Mouse (Mus musculus): ENCODE measurements around the gene Ap3d1. TPM values are rescaled to one million over a fixed set of nuclear protein-coding genes. Genes with fewer than 3 reads are reported as not detected.
A peak's percentile ranks its signal among the peaks of the same experiment; 100 is the strongest.

Ap3d1 gene
- polyA plus RNA-seq, 1 experiment from 2014 or later, result 85.1 TPM

GRCm38 (mm10) chr10:80763502-80763901 lies 21.4 kb upstream of the Ap3d1 start:
- Histone ChIP-seq H3K4me3 (ENCODE audit: low read depth, low read length) (no peak overlapping the region), H3K27me3 (ENCODE audit: control insufficient read depth, insufficient read depth, low read length) (no peaks in the 10 kb centered on the region), H3K9me3 (ENCODE audit: control insufficient read depth, low read length) (no peaks in the 10 kb centered on the region), H3K36me3 (ENCODE audit: control insufficient read depth, insufficient read depth, low read length) (no peaks in the 10 kb centered on the region), H3K4me2 (replicated peaks; ENCODE audit: low read depth, low read length) (no peak overlapping the region), H3K9ac (ENCODE audit: low read depth, low read length) (no peak overlapping the region), H3K4me1 (replicated peaks; ENCODE audit: control insufficient read depth, insufficient read depth, low read length) (no peaks in the 10 kb centered on the region), H3K27ac (ENCODE audit: low read depth, low read length) (no peak overlapping the region)
- 100% methylated on average over 2 of the region's 2 CpGs for WGBS
- ATAC-seq (ENCODE audit: low FRiP score) (no peak), DNase-seq (ENCODE audit: low spot score) (no peak)

- peaks cover 6% of the 10 kb centered on the region; the same call in 1 of the 2 replicates for H3K4me1 ChIP-seq (replicated peaks; ENCODE audit: control insufficient read depth, insufficient read depth, low read length)
Observed at GRCm38 (mm10) chr10:80761821-80762220, 19.8 kb upstream of the Ap3d1 start.

GRCm38 (mm10) chr10:80760596-80761524 lies 18.8 kb upstream of the Ap3d1 start:
- H3K9me3 ChIP-seq (ENCODE audit: control insufficient read depth, low read length), result no peaks in the 10 kb centered on the region
- no peak overlapping the region for H3K4me3 ChIP-seq (ENCODE audit: low read depth, low read length)
- ATAC-seq (ENCODE audit: low FRiP score), result no peak
- H3K27me3 ChIP-seq (ENCODE audit: control insufficient read depth, insufficient read depth, low read length), result no peaks in the 10 kb centered on the region
- H3K9ac ChIP-seq (ENCODE audit: low read depth, low read length), result no peak overlapping the region
- no peak overlapping the region for H3K27ac ChIP-seq (ENCODE audit: low read depth, low read length)
- H3K4me2 ChIP-seq (replicated peaks; ENCODE audit: low read depth, low read length), result no peak overlapping the region
- H3K4me1 ChIP-seq (replicated peaks; ENCODE audit: control insufficient read depth, insufficient read depth, low read length), result peaks cover 11% of the 10 kb centered on the region; the same call in 1 of the 2 replicates
- 88% methylated on average over 4 of the region's 4 CpGs for WGBS
- DNase-seq (ENCODE audit: low spot score), result no peak
- no peaks in the 10 kb centered on the region for H3K36me3 ChIP-seq (ENCODE audit: control insufficient read depth, insufficient read depth, low read length)

More at GRCm38 (mm10) chr10:80761821-80762220, 19.8 kb upstream of the Ap3d1 start:
- Histone ChIP-seq H3K9ac (ENCODE audit: low read depth, low read length) (no peak overlapping the region), H3K36me3 (ENCODE audit: control insufficient read depth, insufficient read depth, low read length) (no peaks in the 10 kb centered on the region), H3K4me3 (ENCODE audit: low read depth, low read length) (no peak overlapping the region), H3K9me3 (ENCODE audit: control insufficient read depth, low read length) (no peaks in the 10 kb centered on the region), H3K27ac (ENCODE audit: low read depth, low read length) (no peak overlapping the region), H3K4me2 (replicated peaks; ENCODE audit: low read depth, low read length) (no peak overlapping the region), H3K27me3 (ENCODE audit: control insufficient read depth, insufficient read depth, low read length) (no peaks in the 10 kb centered on the region)
- no peak for DNase-seq (ENCODE audit: low spot score)
- WGBS, result 71% methylated on average over 3 of the region's 3 CpGs
- ATAC-seq (ENCODE audit: low FRiP score), result no peak

GRCm38 (mm10) chr10:80758651-80759050 lies 16.6 kb upstream of the Ap3d1 start:
- Histone ChIP-seq H3K9ac (ENCODE audit: low read depth, low read length) (no peak overlapping the region), H3K9me3 (ENCODE audit: control insufficient read depth, low read length) (no peaks in the 10 kb centered on the region), H3K36me3 (ENCODE audit: control insufficient read depth, insufficient read depth, low read length) (no peaks in the 10 kb centered on the region), H3K27ac (ENCODE audit: low read depth, low read length) (no peak overlapping the region), H3K4me1 (replicated peaks; ENCODE audit: control insufficient read depth, insufficient read depth, low read length) (peaks cover 11% of the 10 kb centered on the region; the same call in 1 of the 2 replicates), H3K4me2 (replicated peaks; ENCODE audit: low read depth, low read length) (no peak overlapping the region), H3K27me3 (ENCODE audit: control insufficient read depth, insufficient read depth, low read length) (no peaks in the 10 kb centered on the region), H3K4me3 (ENCODE audit: low read depth, low read length) (no peak overlapping the region)
- 91% methylated on average over 7 of the region's 7 CpGs for WGBS
- DNase-seq (ENCODE audit: low spot score) (no peak), ATAC-seq (ENCODE audit: low FRiP score) (no peak)

- no peak for ATAC-seq (ENCODE audit: low FRiP score)
- Histone ChIP-seq H3K4me1 (replicated peaks; ENCODE audit: control insufficient read depth, insufficient read depth, low read length) (peaks cover 11% of the 10 kb centered on the region; the same call in 1 of the 2 replicates), H3K9me3 (ENCODE audit: control insufficient read depth, low read length) (no peaks in the 10 kb centered on the region), H3K27ac (ENCODE audit: low read depth, low read length) (no peak overlapping the region), H3K27me3 (ENCODE audit: control insufficient read depth, insufficient read depth, low read length) (no peaks in the 10 kb centered on the region), H3K4me2 (replicated peaks; ENCODE audit: low read depth, low read length) (no peak overlapping the region), H3K9ac (ENCODE audit: low read depth, low read length) (no peak overlapping the region), H3K36me3 (ENCODE audit: control insufficient read depth, insufficient read depth, low read length) (no peaks in the 10 kb centered on the region), H3K4me3 (ENCODE audit: low read depth, low read length) (no peak overlapping the region)
- DNase-seq (ENCODE audit: low spot score), result peak; percentile 53
- WGBS, result 42% methylated on average over 5 of the region's 5 CpGs
Observed at GRCm38 (mm10) chr10:80757717-80758116, 15.7 kb upstream of the Ap3d1 start.

GRCm38 (mm10) chr10:80756967-80757366 lies 14.9 kb upstream of the Ap3d1 start:
- Histone ChIP-seq H3K9me3 (ENCODE audit: control insufficient read depth, low read length) (no peaks in the 10 kb centered on the region), H3K4me2 (replicated peaks; ENCODE audit: low read depth, low read length) (peak overlapping the region; percentile 97; the same call in 1 of the 2 replicates), H3K36me3 (ENCODE audit: control insufficient read depth, insufficient read depth, low read length) (no peaks in the 10 kb centered on the region), H3K27ac (ENCODE audit: low read depth, low read length) (no peak overlapping the region), H3K27me3 (ENCODE audit: control insufficient read depth, insufficient read depth, low read length) (no peaks in the 10 kb centered on the region), H3K9ac (ENCODE audit: low read depth, low read length) (0 out of 2 replicates have a peak overlapping the region, but pooled peaks have one; percentile 8), H3K4me1 (replicated peaks; ENCODE audit: control insufficient read depth, insufficient read depth, low read length) (peaks cover 15% of the 10 kb centered on the region), H3K4me3 (ENCODE audit: low read depth, low read length) (no peak overlapping the region)
- DNase-seq (ENCODE audit: low spot score), result no peak
- WGBS, result 85% methylated on average over 4 of the region's 4 CpGs
- no peak for ATAC-seq (ENCODE audit: low FRiP score)

GRCm38 (mm10) chr10:80756509-80756908 lies 14.4 kb upstream of the Ap3d1 start:
- H3K4me1 ChIP-seq (replicated peaks; ENCODE audit: control insufficient read depth, insufficient read depth, low read length), result peaks cover 18% of the 10 kb centered on the region
- DNase-seq (ENCODE audit: low spot score) (no peak), ATAC-seq (ENCODE audit: low FRiP score) (no peak)
- H3K4me2 ChIP-seq (replicated peaks; ENCODE audit: low read depth, low read length), result peak overlapping the region; percentile 97
- H3K9ac ChIP-seq (ENCODE audit: low read depth, low read length), result 0 out of 2 replicates have a peak overlapping the region, but pooled peaks have one; percentile 8
- no peak overlapping the region for H3K27ac ChIP-seq (ENCODE audit: low read depth, low read length)
- H3K27me3 ChIP-seq (ENCODE audit: control insufficient read depth, insufficient read depth, low read length), result no peaks in the 10 kb centered on the region
- no peaks in the 10 kb centered on the region for H3K9me3 ChIP-seq (ENCODE audit: control insufficient read depth, low read length)
- WGBS, result 59% methylated on average over 2 of the region's 2 CpGs
- no peaks in the 10 kb centered on the region for H3K36me3 ChIP-seq (ENCODE audit: control insufficient read depth, insufficient read depth, low read length)
- peak overlapping the region; percentile 99 for H3K4me3 ChIP-seq (ENCODE audit: low read depth, low read length)

GRCm38 (mm10) chr10:80756099-80756498 lies 14.0 kb upstream of the Ap3d1 start:
- H3K4me1 ChIP-seq (replicated peaks; ENCODE audit: control insufficient read depth, insufficient read depth, low read length), result peaks cover 18% of the 10 kb centered on the region
- WGBS, result 36% methylated on average over 3 of the region's 3 CpGs
- H3K27ac ChIP-seq (ENCODE audit: low read depth, low read length), result no peak overlapping the region

More at GRCm38 (mm10) chr10:80756099-80756498, 14.0 kb upstream of the Ap3d1 start:
- Histone ChIP-seq H3K27me3 (ENCODE audit: control insufficient read depth, insufficient read depth, low read length) (no peaks in the 10 kb centered on the region), H3K9ac (ENCODE audit: low read depth, low read length) (peak overlapping the region; percentile 98), H3K4me2 (replicated peaks; ENCODE audit: low read depth, low read length) (peak overlapping the region; percentile 97), H3K4me3 (ENCODE audit: low read depth, low read length) (peak overlapping the region; percentile 99), H3K9me3 (ENCODE audit: control insufficient read depth, low read length) (no peaks in the 10 kb centered on the region), H3K36me3 (ENCODE audit: control insufficient read depth, insufficient read depth, low read length) (no peaks in the 10 kb centered on the region)
- ATAC-seq (ENCODE audit: low FRiP score), result no peak
- no peak for DNase-seq (ENCODE audit: low spot score)

Data from hindbrain, embryonic 11.5 days (tissue).